Mouse (Mus musculus) neural tube, embryonic 14.5 days (tissue): ENCODE measurements around the gene Med14. TPM values are rescaled to one million over a fixed set of nuclear protein-coding genes. Genes with fewer than 3 reads are reported as not detected.

Source experiments
- ATAC-seq: fragments of 200-750 bp; cut with Nextera tagmentation; 2 replicates; pipeline ENCODE4 v1.8.0; 2017; ENCODE audit warnings: low read depth, mild to moderate bottlenecking, moderate TSS enrichment, moderate library complexity
- H3K27ac ChIP-seq: fragments of 300-500 bp; sonication (generic); 2 replicates; pipeline ENCODE4 v1.5.1; 2014; ENCODE audit warnings: low read depth, mild to moderate bottlenecking, control low read depth, low read length, moderate library complexity, mixed read lengths
- H3K27me3 ChIP-seq: fragments of 300-500 bp; sonication (generic); 2 replicates; pipeline ENCODE4 v1.6.1; 2014; ENCODE audit warnings: low read length; ENCODE audit not compliant: control insufficient read depth, insufficient read depth
- H3K36me3 ChIP-seq: fragments of 300-500 bp; sonication (generic); 2 replicates; pipeline ENCODE4 v1.6.1; 2014; ENCODE audit warnings: low read length, mixed read lengths; ENCODE audit not compliant: control insufficient read depth, insufficient read depth
- H3K4me1 ChIP-seq: fragments of 300-500 bp; sonication (generic); 2 replicates; pipeline ENCODE4 v1.6.1; 2014; ENCODE audit warnings: low read length; ENCODE audit not compliant: control insufficient read depth, insufficient read depth
- H3K4me2 ChIP-seq: fragments of 300-500 bp; sonication (generic); 2 replicates; pipeline ENCODE4 v1.6.1; 2014; ENCODE audit warnings: mild to moderate bottlenecking, low read depth, low read length, control low read depth
- H3K4me3 ChIP-seq: fragments of 300-500 bp; sonication (generic); 2 replicates; pipeline ENCODE4 v1.5.1; 2014; ENCODE audit warnings: low read depth, low read length, control low read depth, mixed read lengths
- H3K9ac ChIP-seq: fragments of 300-500 bp; sonication (generic); replicated peaks from 2 replicates; pipeline ENCODE4 v1.6.1; 2014; ENCODE audit warnings: low read depth, mild to moderate bottlenecking, control low read depth, low read length, mixed read lengths
- H3K9me3 ChIP-seq: fragments of 300-500 bp; sonication (generic); 2 replicates; pipeline ENCODE4 v1.6.1; 2016; ENCODE audit warnings: low read length; ENCODE audit not compliant: control insufficient read depth
- WGBS: fragments of 180-500 bp; shearing (Covaris S2); extraction: QIAGEN DNeasy Blood & Tissue Kit; methylation state at CpG from one replicate; pipeline ENCODE4 v1.1.7; 2014; 5-methylcytosine and 5-hydroxymethylcytosine counted together
- polyA plus RNA-seq: library from polyadenylated mRNA; unstranded; fragments of >200 nt; fragmentation: Nextera tagmentation; extraction: Ambion mirVana; gene quantifications from 2 replicates; pipeline ENCODE4 v1.2.1, GENCODE M21; 2014

Gene Med14
- polyA plus RNA-seq, 1 experiment from 2014 or later, result 23.2 TPM

DNA sequence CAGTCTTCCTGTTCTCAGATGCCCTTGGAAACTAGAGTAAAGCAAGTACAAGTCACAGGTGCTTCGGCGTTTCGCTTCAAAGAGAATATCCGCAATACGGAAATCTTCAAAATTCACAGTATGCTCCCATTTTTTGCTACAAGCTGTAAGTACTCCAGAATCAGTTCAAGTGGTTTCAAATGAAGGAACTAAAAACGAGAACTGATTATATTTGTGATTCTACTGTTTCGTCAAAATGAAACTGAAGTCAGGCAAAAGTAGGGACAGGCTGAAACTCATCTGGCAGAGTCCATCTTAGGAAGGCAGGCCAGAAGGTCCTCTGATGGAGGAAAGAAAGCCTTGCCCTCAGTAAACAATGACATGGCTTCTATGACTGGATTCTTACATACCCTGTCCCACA, 48.1 kb downstream of the Med14 start:
- Histone ChIP-seq H3K4me2 (no peak overlapping the region), H3K36me3 (0 out of 2 replicates have a peak, but pooled peaks cover 4% of the 10 kb centered on the region), H3K9ac (no peak overlapping the region), H3K9me3 (no peaks in the 10 kb centered on the region), H3K27ac (no peak overlapping the region), H3K4me1 (no peaks in the 10 kb centered on the region), H3K4me3 (no peak overlapping the region), H3K27me3 (no peaks in the 10 kb centered on the region)
- WGBS, result 97% methylated on average over 7 of the region's 7 CpGs
- no peak for ATAC-seq

DNA sequence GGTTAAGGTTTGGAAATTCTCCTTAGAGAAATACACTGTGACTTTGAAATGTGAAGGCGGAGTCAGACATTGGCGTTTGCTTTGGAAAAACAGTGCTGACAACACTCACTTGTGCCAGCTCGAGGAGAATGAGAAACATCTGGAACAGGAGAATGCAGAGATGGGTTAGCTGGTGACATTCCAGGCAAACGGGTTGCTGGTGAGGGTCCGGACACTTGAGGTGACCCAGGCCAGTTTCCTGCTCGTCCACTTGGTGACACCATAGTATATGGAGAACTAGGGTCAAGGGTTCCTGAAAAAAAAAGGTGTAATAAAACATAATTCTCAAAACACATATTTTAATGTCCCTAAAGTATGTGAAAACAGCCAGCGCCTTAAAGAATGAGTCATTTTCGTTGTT, 75.0 kb downstream of the Med14 start:
- no peak for ATAC-seq
- H3K36me3 ChIP-seq, result peaks cover 6% of the 10 kb centered on the region; the same call in 1 of the 2 replicates
- H3K4me3 ChIP-seq, result no peak overlapping the region
- 82% methylated on average over 8 of the region's 8 CpGs for WGBS
- H3K27ac ChIP-seq, result no peak overlapping the region
- no peak overlapping the region for H3K9ac ChIP-seq
- no peaks in the 10 kb centered on the region for H3K4me1 ChIP-seq
- no peaks in the 10 kb centered on the region for H3K9me3 ChIP-seq
- no peak overlapping the region for H3K4me2 ChIP-seq
- H3K27me3 ChIP-seq, result no peaks in the 10 kb centered on the region

DNA sequence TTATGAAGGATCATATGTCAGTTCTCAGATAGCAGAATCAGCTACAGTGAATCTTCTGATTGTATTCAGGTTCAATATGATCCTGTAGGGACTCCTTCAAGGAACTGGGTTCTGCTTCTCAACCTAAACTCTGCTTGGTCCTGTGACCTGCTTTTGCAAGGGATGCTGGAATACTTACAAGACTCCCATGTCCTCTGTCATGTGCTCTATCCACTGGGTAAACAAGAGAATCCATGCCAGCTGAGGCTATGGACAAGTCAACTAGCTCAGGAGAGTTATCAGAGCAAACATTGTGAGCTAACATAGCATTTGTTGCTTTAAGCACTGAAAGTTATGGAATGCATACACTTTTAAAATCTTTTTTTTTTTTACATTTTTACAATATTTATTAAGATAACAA, 75.8 kb downstream of the Med14 start:
- Histone ChIP-seq H3K4me2 (no peak overlapping the region), H3K9ac (no peak overlapping the region), H3K36me3 (peaks cover 6% of the 10 kb centered on the region; the same call in 1 of the 2 replicates), H3K27ac (no peak overlapping the region), H3K9me3 (no peaks in the 10 kb centered on the region), H3K4me3 (no peak overlapping the region), H3K4me1 (no peaks in the 10 kb centered on the region), H3K27me3 (no peaks in the 10 kb centered on the region)
- no peak for ATAC-seq

GRCm38 (mm10) chrX:12677396-12677795, 84.5 kb downstream of the Med14 start:
- H3K9me3 ChIP-seq, result no peaks in the 10 kb centered on the region
- H3K36me3 ChIP-seq, result no peaks in the 10 kb centered on the region
- no peak for ATAC-seq
- no peak overlapping the region for H3K4me2 ChIP-seq
- H3K4me1 ChIP-seq, result peaks cover 2% of the 10 kb centered on the region; the same call in 1 of the 2 replicates
- H3K27me3 ChIP-seq, result peaks cover 2% of the 10 kb centered on the region; the same call in 1 of the 2 replicates
- no peak overlapping the region for H3K4me3 ChIP-seq
- H3K9ac ChIP-seq, result no peak overlapping the region
- H3K27ac ChIP-seq, result no peak overlapping the region
- WGBS, result 31% methylated on average over 6 of the region's 6 CpGs

GRCm38 (mm10) chrX:12673054-12673775, 88.7 kb downstream of the Med14 start, which contains the start of gene 1810030O07Rik:
TSS of gene 1810030O07Rik (minus strand) at chrX:12673668.
- peaks cover 2% of the 10 kb centered on the region; the same call in 1 of the 2 replicates for H3K27me3 ChIP-seq
- peak within 1 kb of the TSS; percentile 76 for H3K27ac ChIP-seq
- peak within 1 kb of the TSS; percentile 49 for H3K4me2 ChIP-seq
- H3K4me3 ChIP-seq, result peak within 1 kb of the TSS; percentile 55
- peaks cover 2% of the 10 kb centered on the region; the same call in 1 of the 2 replicates for H3K4me1 ChIP-seq
- 0 out of 2 replicates have a peak, but pooled peaks cover 6% of the 10 kb centered on the region for H3K36me3 ChIP-seq
- H3K9ac ChIP-seq, result peak within 1 kb of the TSS; percentile 68
- ATAC-seq, result peak; percentile 99
- WGBS, result 14% methylated on average over 30 of the region's 42 CpGs
- H3K9me3 ChIP-seq, result no peaks in the 10 kb centered on the region

DNA sequence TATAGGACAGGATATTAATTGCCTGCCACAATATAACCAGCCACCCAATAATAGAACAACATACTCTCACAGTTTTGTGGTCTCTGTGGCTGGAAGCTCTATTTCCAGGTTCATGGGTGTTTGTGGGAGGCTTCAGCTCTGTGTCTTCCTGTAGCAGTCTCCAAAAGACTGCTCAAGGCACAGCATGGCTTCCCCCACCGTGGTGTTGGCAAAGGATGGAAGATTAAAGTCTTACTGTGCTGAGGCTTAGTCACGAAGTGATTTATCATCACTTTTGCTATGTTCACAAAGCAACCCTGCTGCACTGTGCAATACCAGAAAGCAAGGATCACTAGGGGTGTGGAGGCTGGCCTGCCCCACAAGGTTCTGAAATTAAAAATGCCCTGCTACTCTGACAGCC, 108.0 kb downstream of the Med14 start:
- no peaks in the 10 kb centered on the region for H3K4me1 ChIP-seq
- no peaks in the 10 kb centered on the region for H3K27me3 ChIP-seq
- no peak overlapping the region for H3K4me3 ChIP-seq
- no peak for ATAC-seq
- no peaks in the 10 kb centered on the region for H3K36me3 ChIP-seq
- H3K4me2 ChIP-seq, result no peak overlapping the region
- 74% methylated on average over 2 of the region's 2 CpGs for WGBS
- no peaks in the 10 kb centered on the region for H3K9me3 ChIP-seq
- no peak overlapping the region for H3K27ac ChIP-seq
- no peak overlapping the region for H3K9ac ChIP-seq

DNA sequence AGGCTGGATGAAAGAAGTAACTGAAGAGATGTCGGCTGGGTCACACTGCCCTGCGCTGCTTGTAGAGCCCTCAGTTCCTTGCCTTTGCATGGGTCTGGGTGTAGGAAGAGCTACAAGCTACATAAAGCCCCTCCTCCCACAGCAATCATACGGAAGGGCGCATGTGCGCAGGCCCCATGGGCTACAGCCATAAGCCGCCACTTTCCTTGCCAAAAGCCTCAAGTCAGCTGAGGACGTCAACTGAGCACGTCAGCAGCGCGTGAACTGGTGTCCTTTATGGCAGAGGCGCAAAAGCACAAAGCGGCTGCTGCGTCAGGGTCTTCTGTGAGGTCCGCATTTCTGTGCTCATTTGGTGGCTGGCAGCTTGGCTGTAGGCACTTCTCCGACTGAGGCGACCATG, 110.0 kb downstream of the Med14 start:
- Histone ChIP-seq H3K4me1 (no peaks in the 10 kb centered on the region), H3K27ac (no peak overlapping the region), H3K4me2 (no peak overlapping the region), H3K36me3 (no peaks in the 10 kb centered on the region), H3K9ac (no peak overlapping the region), H3K27me3 (no peaks in the 10 kb centered on the region), H3K4me3 (no peak overlapping the region), H3K9me3 (no peaks in the 10 kb centered on the region)
- 94% methylated on average over 16 of the region's 16 CpGs for WGBS
- ATAC-seq, result no peak

- no peaks in the 10 kb centered on the region for H3K36me3 ChIP-seq
- no peak overlapping the region for H3K27ac ChIP-seq
- H3K9ac ChIP-seq, result no peak overlapping the region
- ATAC-seq, result peak; percentile 60; the same call in 1 of the 2 replicates
- no peaks in the 10 kb centered on the region for H3K27me3 ChIP-seq
- no peak overlapping the region for H3K4me3 ChIP-seq
- H3K4me2 ChIP-seq, result no peak overlapping the region
- no peaks in the 10 kb centered on the region for H3K9me3 ChIP-seq
- WGBS, result 52% methylated on average over 12 of the region's 12 CpGs
- H3K4me1 ChIP-seq, result no peaks in the 10 kb centered on the region
Observed at GRCm38 (mm10) chrX:12645531-12646304, 116.2 kb downstream of the Med14 start.

DNA sequence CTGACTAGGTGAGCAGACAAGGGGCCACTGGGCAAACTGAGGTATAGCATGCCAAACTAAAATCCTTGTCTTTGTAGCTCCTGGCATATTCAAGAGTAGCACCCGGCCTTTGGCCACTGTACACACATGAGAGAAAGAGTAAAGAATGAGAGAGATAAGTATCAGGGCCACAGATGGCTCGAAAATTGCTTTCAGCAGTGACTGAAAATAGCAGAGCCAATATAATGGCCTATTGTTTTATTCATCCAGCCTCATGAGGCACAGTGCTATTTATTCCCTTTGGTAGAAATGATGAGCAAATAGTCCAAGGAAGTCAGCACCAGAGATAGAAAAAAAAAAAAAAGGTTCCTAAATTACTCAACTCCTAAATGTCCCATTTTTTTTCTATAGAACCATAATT, 116.9 kb downstream of the Med14 start:
- Histone ChIP-seq H3K9ac (no peak overlapping the region), H3K4me1 (no peaks in the 10 kb centered on the region), H3K27ac (no peak overlapping the region), H3K27me3 (no peaks in the 10 kb centered on the region), H3K4me3 (no peak overlapping the region), H3K4me2 (no peak overlapping the region), H3K9me3 (no peaks in the 10 kb centered on the region), H3K36me3 (no peaks in the 10 kb centered on the region)
- 28% methylated on average over 2 of the region's 2 CpGs for WGBS
- no peak; the same call in 1 of the 2 replicates for ATAC-seq
